Mouse (Mus musculus) small intestine, adult 2 months (tissue): ENCODE results near the gene Maneal. TPM values are rescaled to one million over a fixed set of nuclear protein-coding genes. Genes with fewer than 3 reads are reported as not detected.
A peak's percentile ranks its signal among the peaks of the same experiment; 100 is the strongest.

ENCODE experiments used
- H3K27ac ChIP-seq: fragments of 200-500 bp; 2 replicates; pipeline ENCODE4 v1.5.1; 2012; ENCODE audit warnings: low read depth, low read length, control low read depth, inconsistent platforms; ENCODE audit not compliant: insufficient read depth
- H3K27me3 ChIP-seq: fragments of 200-500 bp; 2 replicates; pipeline ENCODE4 v1.6.1; 2012; ENCODE audit warnings: mild to moderate bottlenecking, moderate library complexity, low read length, inconsistent platforms; ENCODE audit not compliant: control insufficient read depth, insufficient read depth
- H3K36me3 ChIP-seq: fragments of 200-500 bp; 2 replicates; pipeline ENCODE4 v1.6.1; 2012; ENCODE audit warnings: mild to moderate bottlenecking, low read length, control low read depth, inconsistent platforms; ENCODE audit not compliant: control insufficient read depth, insufficient read depth
- H3K4me1 ChIP-seq: fragments of 200-500 bp; 2 replicates; pipeline ENCODE4 v1.6.1; 2012; ENCODE audit warnings: low read length, inconsistent platforms, mixed read lengths; ENCODE audit not compliant: control insufficient read depth, insufficient read depth, insufficient read length
- H3K4me3 ChIP-seq: fragments of 200-500 bp; 2 replicates; pipeline ENCODE4 v1.5.1; 2012; ENCODE audit warnings: low read depth, mild to moderate bottlenecking, control low read depth, inconsistent platforms, low read length, moderate library complexity
- CTCF ChIP-seq: fragments of 200-500 bp; IDR thresholded peaks from 2 replicates; pipeline ENCODE4 v1.5.1; 2012; ENCODE audit warnings: low read depth, mild to moderate bottlenecking, control low read depth, inconsistent platforms, low read length, moderate library complexity, mixed read lengths; ENCODE audit not compliant: insufficient replicate concordance, insufficient read length; ENCODE audit errors: extremely low read depth
- POLR2A ChIP-seq: fragments of 200-500 bp; IDR thresholded peaks from 2 replicates; pipeline ENCODE4 v1.6.1; 2012; ENCODE audit warnings: low read depth, mild to moderate bottlenecking, control low read depth, inconsistent platforms, low read length, moderate library complexity
- WGBS: fragments of 180-500 bp; shearing (Covaris S2); methylation state at CpG from one replicate; pipeline ENCODE4 v1.1.7; 2018; 5-methylcytosine and 5-hydroxymethylcytosine counted together
- polyA plus RNA-seq: library from polyadenylated mRNA; depleted of rRNA; stranded (reverse); fragments of >200 nt; gene quantifications from 2 replicates; pipeline ENCODE4 v1.2.3, GENCODE M21; 2012; rRNA removed

Gene Maneal
- polyA plus RNA-seq: 0.25 and 0.33 TPM in 2 replicates

DNA sequence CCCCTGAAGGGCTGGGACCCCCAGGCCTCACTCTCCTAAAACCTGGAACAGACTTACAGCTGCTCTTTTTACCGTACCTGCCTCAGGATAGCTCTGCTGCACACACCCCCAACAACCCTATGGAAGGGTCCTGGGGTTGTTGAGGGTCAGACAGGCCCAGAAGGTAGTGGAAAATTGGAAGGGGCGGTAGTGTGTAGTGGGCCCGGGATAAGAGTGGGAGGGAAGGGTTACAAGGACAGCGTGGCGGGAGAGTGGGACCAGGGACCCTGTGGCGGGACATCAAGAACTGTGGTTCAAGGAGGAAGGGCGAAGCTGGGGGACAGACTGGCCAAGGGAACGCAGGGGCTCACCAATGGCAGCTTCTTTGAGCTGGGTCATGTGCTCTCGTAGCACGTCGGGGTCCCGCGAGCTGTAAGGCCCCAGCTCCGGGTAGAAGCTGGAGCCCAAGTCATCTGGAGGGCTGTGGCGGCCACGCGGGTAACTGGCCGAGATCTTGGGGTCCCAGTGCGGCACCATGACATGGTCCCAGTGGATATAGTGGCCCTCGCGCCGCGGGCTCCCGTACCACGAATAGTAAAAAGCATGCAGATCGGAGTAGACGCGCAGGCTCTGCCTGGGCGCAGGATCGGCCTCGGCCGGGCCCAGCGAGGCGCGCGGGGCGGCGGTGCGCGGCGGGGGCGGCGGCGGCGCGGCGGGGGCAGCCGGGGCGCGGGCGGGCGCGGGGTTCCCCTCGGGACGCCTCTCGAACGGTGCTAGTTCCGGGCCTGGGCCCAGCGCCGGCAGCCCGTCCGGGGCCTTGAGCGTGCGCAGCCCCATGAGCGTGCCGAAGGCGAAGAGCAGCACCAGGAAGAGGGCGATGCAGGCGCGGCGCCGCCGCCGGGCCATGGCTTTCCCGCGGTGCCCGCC is at the start of gene Maneal:
Maneal (minus strand) TSS at position 889 of the 906 bp plus-strand sequence.
- H3K36me3 ChIP-seq: peaks cover 2% of the 10 kb centered on the region; the same call in 1 of the 2 replicates
- no peaks in the 10 kb centered on the region for H3K4me1 ChIP-seq
- TF ChIP-seq POLR2A (no peak), CTCF (no peak)
- no peak within 1 kb of the TSS for H3K27ac ChIP-seq
- H3K27me3 ChIP-seq: peaks cover 16% of the 10 kb centered on the region
- WGBS: 5% methylated on average over 73 of the region's 77 CpGs
- H3K4me3 ChIP-seq: peak within 1 kb of the TSS; percentile 33

DNA sequence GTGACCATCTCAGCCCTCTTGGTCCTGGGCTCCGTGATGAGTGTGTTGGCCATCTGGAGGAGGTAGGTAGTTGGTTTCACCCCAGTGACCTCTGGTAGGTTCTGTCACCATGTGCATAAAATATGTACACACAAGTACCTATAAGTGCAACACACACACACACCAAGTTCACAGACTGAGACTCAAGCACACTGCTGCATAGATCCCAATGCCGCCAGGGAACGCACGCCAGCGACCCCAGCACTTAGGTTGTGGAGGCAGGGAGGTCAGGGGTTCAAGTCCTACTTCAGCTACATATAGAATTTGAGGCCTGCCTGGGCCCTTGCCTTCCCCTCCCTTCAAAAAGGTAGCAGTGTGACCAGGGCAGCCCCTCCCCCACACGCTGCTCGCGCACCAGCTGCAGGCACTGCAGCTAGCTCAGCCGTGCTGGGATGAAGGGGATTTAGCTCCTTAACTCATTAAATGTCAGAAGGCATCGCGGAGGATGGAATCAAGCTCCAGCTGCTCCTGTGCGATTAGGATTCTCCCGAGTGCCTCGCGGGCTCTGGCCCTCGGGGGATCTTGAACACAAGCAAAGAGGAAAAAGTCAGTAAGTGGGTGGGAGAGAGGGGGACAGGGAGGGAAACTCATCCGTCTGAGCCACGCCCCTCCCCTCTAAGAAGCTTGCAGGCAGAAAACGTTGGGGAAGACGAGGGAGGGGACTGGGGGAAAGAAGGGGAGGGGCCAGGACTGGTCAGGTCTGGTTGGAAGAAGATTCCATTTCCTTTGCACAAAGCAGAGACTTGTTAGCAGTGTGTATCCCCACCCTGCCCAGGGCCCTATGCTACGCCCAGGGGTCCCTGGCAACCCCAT is 44.2 kb upstream of the Maneal start:
- TF ChIP-seq CTCF (no peak), POLR2A (no peak)
- Histone ChIP-seq H3K27me3 (no peaks in the 10 kb centered on the region), H3K27ac (no peak overlapping the region), H3K36me3 (no peaks in the 10 kb centered on the region), H3K4me3 (no peak overlapping the region), H3K4me1 (no peaks in the 10 kb centered on the region)
- 14% methylated on average over 21 of the region's 21 CpGs for WGBS

DNA sequence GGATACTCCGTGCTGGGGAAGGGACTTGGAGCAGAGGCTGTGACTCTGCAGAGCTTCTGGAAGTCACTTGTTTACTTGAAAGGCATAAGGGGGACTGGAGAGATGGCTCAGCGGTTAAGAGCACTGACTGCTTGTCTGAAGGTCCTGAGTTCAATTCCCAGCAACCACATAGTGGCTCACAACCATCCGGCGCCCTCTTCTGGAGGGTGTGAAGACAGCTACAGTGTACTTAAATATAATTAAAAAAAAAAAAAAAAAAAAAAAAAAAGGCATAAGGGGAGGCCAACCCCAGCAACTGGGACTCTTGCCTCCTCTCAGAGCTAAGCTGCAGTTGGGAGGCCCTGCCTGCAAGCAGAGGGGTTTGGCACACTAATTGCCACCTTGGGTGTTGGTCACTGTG is 43.4 kb upstream of the Maneal start:
- Histone ChIP-seq H3K27ac (no peak overlapping the region), H3K4me3 (no peak overlapping the region), H3K27me3 (no peaks in the 10 kb centered on the region), H3K4me1 (no peaks in the 10 kb centered on the region), H3K36me3 (no peaks in the 10 kb centered on the region)
- TF ChIP-seq CTCF: no peak
- WGBS: 65% methylated on average over 4 of the region's 4 CpGs

DNA sequence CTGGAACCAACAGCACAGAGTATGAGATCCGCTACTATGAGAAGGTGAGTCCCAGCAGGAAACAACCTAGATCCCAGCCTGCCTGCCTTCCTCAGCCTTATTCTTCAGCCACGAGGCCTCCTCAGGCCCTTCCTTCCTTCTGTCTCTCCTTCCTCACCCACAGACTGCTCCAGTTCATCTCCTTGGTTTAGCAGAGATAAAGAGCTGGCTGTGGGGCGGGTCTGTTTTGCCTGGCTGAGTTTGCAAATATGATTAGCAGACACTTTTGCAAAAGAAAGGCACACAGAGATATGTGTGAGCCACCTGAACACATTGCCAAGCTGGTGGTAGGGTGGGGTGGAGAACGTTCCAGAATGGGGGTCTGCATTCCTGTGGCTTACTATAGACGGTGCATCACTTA is 37.9 kb upstream of the Maneal start:
- H3K4me1 ChIP-seq: no peaks in the 10 kb centered on the region
- H3K4me3 ChIP-seq: no peak overlapping the region
- H3K27me3 ChIP-seq: peaks cover 6% of the 10 kb centered on the region
- 38% methylated on average over 5 of the region's 5 CpGs for WGBS
- no peaks in the 10 kb centered on the region for H3K36me3 ChIP-seq
- H3K27ac ChIP-seq: no peak overlapping the region
- no peak for TF ChIP-seq CTCF
- TF ChIP-seq POLR2A: no peak

DNA sequence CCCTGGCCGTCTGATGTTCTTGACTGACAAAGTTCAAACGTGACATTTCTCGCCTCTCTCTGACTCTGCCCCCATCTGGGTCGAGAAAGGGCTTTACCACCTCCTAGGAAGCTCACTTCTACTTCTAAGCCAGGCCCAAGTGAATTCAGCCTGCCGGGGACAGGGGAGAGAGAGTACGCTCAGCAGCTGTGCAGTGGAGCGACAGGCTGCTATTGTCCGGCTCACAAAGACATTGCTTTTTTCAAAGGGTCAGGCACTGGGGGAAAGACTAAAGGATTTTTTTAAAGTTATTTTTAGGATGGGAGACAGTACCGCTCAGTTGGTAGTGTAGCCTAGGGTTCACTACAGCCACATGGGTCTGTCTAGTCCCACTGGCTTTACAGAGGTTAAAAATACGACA is 36.5 kb upstream of the Maneal start:
- TF ChIP-seq CTCF (no peak), POLR2A (no peak)
- H3K4me1 ChIP-seq: no peaks in the 10 kb centered on the region
- H3K4me3 ChIP-seq: no peak overlapping the region
- WGBS: 66% methylated on average over 10 of the region's 10 CpGs
- no peak overlapping the region for H3K27ac ChIP-seq
- peaks cover 19% of the 10 kb centered on the region for H3K27me3 ChIP-seq
- H3K36me3 ChIP-seq: no peaks in the 10 kb centered on the region

DNA sequence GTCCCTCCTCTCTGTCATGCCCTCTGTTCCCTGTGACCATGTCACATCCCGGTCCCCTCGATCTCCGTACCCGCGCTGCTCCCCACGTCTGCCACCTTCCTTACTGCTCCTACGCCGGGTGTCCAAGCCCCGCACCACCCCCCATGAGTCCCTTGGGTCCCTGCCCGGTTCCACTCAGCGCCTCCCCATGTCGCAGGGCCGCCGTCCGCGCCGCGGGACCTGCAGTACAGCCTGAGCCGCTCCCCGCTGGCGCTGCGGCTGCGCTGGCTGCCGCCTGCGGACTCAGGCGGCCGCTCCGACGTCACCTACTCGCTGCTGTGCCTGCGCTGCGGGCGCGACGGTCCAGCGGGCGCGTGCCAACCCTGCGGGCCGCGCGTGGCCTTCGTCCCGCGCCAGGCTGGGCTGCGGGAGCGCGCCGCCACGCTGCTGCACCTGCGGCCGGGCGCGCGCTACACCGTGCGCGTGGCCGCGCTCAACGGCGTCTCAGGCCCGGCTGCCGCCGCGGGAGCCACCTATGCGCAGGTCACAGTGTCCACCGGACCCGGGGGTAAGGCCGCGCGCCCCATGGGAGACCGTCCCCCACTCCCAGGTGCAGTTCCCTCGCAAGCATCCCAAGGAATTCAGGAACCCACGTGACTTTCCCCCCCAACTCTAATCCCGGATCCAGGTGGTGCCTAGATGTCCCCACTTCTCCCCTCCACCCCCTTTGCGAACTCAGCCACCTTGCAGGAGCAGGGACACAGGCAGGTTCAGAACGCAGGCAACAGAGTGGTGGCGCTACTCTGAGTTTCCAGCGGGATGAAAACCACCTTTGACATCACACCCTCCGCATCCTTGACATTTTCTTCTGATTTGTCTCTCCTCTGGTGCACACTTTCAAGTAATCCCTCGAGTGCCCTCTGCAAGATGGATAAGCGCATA is 32.8 kb upstream of the Maneal start:
- Histone ChIP-seq H3K4me3 (peak overlapping the region; percentile 30), H3K4me1 (no peaks in the 10 kb centered on the region), H3K27me3 (peaks cover 19% of the 10 kb centered on the region), H3K27ac (no peak overlapping the region), H3K36me3 (no peaks in the 10 kb centered on the region)
- WGBS: 3% methylated on average over 83 of the region's 83 CpGs
- TF ChIP-seq CTCF (no peak), POLR2A (no peak)

DNA sequence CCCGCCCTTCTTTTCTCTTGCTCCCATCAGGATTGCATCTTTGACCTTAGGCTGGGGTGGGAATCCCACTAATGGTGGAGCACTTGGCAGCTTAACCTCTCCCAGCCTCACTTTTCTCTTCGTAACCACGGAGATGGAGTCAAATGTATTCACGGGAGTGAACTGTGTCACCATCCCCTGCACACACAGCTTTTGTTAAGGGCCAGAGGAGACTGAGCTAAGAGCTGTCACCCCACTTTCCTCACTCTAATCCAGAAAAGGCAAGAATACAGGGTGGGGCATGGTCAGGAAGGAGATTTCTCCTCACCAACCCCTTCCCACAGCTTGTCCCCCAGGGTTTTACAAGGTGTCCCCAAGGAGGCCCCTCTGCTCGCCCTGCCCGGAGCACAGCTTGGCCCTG is 31.8 kb upstream of the Maneal start:
- 30% methylated on average over 6 of the region's 6 CpGs for WGBS
- H3K4me3 ChIP-seq: no peak overlapping the region
- peaks cover 19% of the 10 kb centered on the region for H3K27me3 ChIP-seq
- H3K36me3 ChIP-seq: no peaks in the 10 kb centered on the region
- no peak for TF ChIP-seq CTCF
- no peak for TF ChIP-seq POLR2A
- H3K27ac ChIP-seq: no peak overlapping the region
- H3K4me1 ChIP-seq: no peaks in the 10 kb centered on the region
